Mouse (Mus musculus) forebrain, embryonic 16.5 days (tissue): ENCODE results near the gene Palm3. TPM values are rescaled to one million over a fixed set of nuclear protein-coding genes. Genes with fewer than 3 reads are reported as not detected.

Experiments used
- ATAC-seq: fragments of 200-750 bp; cut with Nextera tagmentation; 2 replicates; pipeline ENCODE4 v1.8.0; 2017; ENCODE audit warnings: mild to moderate bottlenecking, moderate library complexity
- H3K27ac ChIP-seq: fragments of 300-500 bp; sonication (generic); 2 replicates; pipeline ENCODE4 v1.5.1; 2014; ENCODE audit warnings: low read length, control low read depth
- H3K27me3 ChIP-seq: fragments of 300-500 bp; sonication (generic); replicated peaks from 2 replicates; pipeline ENCODE4 v1.6.1; 2014; ENCODE audit warnings: low read length; ENCODE audit not compliant: control insufficient read depth, insufficient read depth
- H3K36me3 ChIP-seq: fragments of 300-500 bp; sonication (generic); 2 replicates; pipeline ENCODE4 v1.6.1; 2014; ENCODE audit not compliant: control insufficient read depth, insufficient read depth
- H3K4me1 ChIP-seq: fragments of 300-500 bp; sonication (generic); replicated peaks from 2 replicates; pipeline ENCODE4 v1.6.1; 2014; ENCODE audit warnings: low read length; ENCODE audit not compliant: control insufficient read depth, insufficient read depth
- H3K4me2 ChIP-seq: fragments of 300-500 bp; sonication (generic); 2 replicates; pipeline ENCODE4 v1.6.1; 2014; ENCODE audit warnings: mild to moderate bottlenecking, low read length, control low read depth
- H3K4me3 ChIP-seq: fragments of 300-500 bp; sonication (generic); replicated peaks from 2 replicates; pipeline ENCODE4 v1.5.1; 2014; ENCODE audit warnings: mild to moderate bottlenecking, low read length, control low read depth
- H3K9ac ChIP-seq: fragments of 300-500 bp; sonication (generic); replicated peaks from 2 replicates; pipeline ENCODE4 v1.6.1; 2014; ENCODE audit warnings: low read depth, low read length, control low read depth
- H3K9me3 ChIP-seq: fragments of 300-500 bp; sonication (generic); 2 replicates; pipeline ENCODE4 v1.6.1; 2016; ENCODE audit warnings: low read length; ENCODE audit not compliant: control insufficient read depth
- WGBS: fragments of 180-500 bp; shearing (Covaris S2); extraction: QIAGEN DNeasy Blood & Tissue Kit; methylation state at CpG from one replicate; pipeline ENCODE4 v1.1.7; 2014; 5-methylcytosine and 5-hydroxymethylcytosine counted together
- polyA plus RNA-seq: library from polyadenylated mRNA; unstranded; fragments of >200 nt; fragmentation: Nextera tagmentation; extraction: Ambion mirVana; gene quantifications from 2 replicates; pipeline ENCODE4 v1.2.1, GENCODE M21; 2015

The Palm3 gene
- polyA plus RNA-seq, 1 experiment from 2014 or later: 2.0 TPM

- H3K4me1 ChIP-seq: peaks cover 2% of the 10 kb centered on the region; the same call in 1 of the 2 replicates
- no peaks in the 10 kb centered on the region for H3K36me3 ChIP-seq
- H3K27me3 ChIP-seq: peaks cover 19% of the 10 kb centered on the region
- no peak overlapping the region for H3K4me2 ChIP-seq
- H3K9me3 ChIP-seq: no peaks in the 10 kb centered on the region
- H3K27ac ChIP-seq: no peak overlapping the region
- H3K4me3 ChIP-seq: no peak overlapping the region
- 80% methylated on average over 5 of the region's 5 CpGs for WGBS
- ATAC-seq: no peak
- no peak overlapping the region for H3K9ac ChIP-seq
Measured at GRCm38 (mm10) chr8:84048171-84048570, 26.9 kb downstream of the Palm3 start.

GRCm38 (mm10) chr8:84052746-84053145 is 31.5 kb downstream of the Palm3 start:
- Histone ChIP-seq H3K4me1 (no peaks in the 10 kb centered on the region), H3K36me3 (no peaks in the 10 kb centered on the region), H3K9me3 (no peaks in the 10 kb centered on the region), H3K27ac (no peak overlapping the region), H3K27me3 (no peaks in the 10 kb centered on the region), H3K4me2 (no peak overlapping the region), H3K4me3 (no peak overlapping the region), H3K9ac (no peak overlapping the region)
- ATAC-seq: no peak
- 74% methylated on average over 3 of the region's 3 CpGs for whole genome bisulfite sequencing

DNA sequence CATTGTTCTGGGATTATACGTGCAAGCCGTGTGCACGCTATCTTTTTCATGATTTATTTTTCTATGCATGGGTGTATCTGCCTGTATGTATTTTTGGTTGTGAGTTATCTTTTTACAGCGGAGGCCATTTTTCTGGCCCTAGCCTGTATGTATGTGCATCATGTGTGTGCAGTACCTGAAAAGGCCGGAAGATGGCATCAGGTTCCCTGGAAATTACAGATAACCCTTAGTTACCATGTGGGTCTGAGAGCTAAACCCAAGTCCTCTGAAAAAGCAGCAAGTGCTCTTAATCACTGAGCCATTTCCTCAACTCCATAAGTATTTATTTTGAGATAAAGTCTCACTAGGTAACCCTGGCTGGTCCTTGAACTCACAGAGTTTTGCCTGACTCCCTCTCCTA is 32.0 kb downstream of the Palm3 start:
- 96% methylated on average over 5 of the region's 5 CpGs for WGBS

GRCm38 (mm10) chr8:84057827-84058226 is 36.6 kb downstream of the Palm3 start:
- H3K9ac ChIP-seq: no peak overlapping the region
- no peaks in the 10 kb centered on the region for H3K36me3 ChIP-seq
- no peak for ATAC-seq
- H3K27ac ChIP-seq: no peak overlapping the region
- H3K4me2 ChIP-seq: no peak overlapping the region
- no peaks in the 10 kb centered on the region for H3K27me3 ChIP-seq
- 90% methylated on average over 1 of the region's 1 CpGs for WGBS
- no peak overlapping the region for H3K4me3 ChIP-seq
- no peaks in the 10 kb centered on the region for H3K4me1 ChIP-seq
- no peaks in the 10 kb centered on the region for H3K9me3 ChIP-seq

More for the DNA sequence above, 32.0 kb downstream of the Palm3 start:
- Histone ChIP-seq H3K27ac (no peak overlapping the region), H3K36me3 (no peaks in the 10 kb centered on the region), H3K4me2 (no peak overlapping the region), H3K27me3 (no peaks in the 10 kb centered on the region), H3K4me1 (no peaks in the 10 kb centered on the region), H3K9ac (no peak overlapping the region), H3K9me3 (no peaks in the 10 kb centered on the region), H3K4me3 (no peak overlapping the region)
- no peak for ATAC-seq

DNA sequence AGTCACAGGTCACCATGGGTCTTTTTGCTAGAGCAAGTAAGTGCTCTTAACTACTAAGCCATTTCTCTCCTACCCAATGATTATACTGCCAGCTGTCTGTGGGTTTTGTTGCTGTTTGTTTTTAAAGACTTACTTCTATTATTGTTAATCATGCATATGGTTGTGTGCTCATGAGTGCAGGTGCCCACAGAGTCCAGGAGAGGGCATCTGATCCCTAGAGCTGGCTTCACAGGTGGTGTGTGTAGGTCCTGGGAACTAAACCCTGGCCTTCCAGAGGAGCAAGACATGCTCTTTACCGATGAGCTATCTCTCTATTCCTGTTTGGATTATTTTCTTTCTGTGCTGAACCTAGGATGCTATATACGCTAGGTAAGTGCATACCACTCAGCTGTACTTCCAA is 38.0 kb downstream of the Palm3 start:
- Histone ChIP-seq H3K4me2 (no peak overlapping the region), H3K27ac (no peak overlapping the region), H3K9me3 (no peaks in the 10 kb centered on the region), H3K4me1 (no peaks in the 10 kb centered on the region), H3K36me3 (no peaks in the 10 kb centered on the region), H3K27me3 (no peaks in the 10 kb centered on the region), H3K9ac (no peak overlapping the region), H3K4me3 (no peak overlapping the region)
- ATAC-seq: no peak
- WGBS: 88% methylated on average over 2 of the region's 2 CpGs

GRCm38 (mm10) chr8:84060245-84060644 is 39.0 kb downstream of the Palm3 start:
- Histone ChIP-seq H3K36me3 (no peaks in the 10 kb centered on the region), H3K27ac (no peak overlapping the region), H3K4me2 (no peak overlapping the region), H3K9ac (no peak overlapping the region), H3K4me3 (no peak overlapping the region), H3K27me3 (no peaks in the 10 kb centered on the region), H3K4me1 (no peaks in the 10 kb centered on the region), H3K9me3 (no peaks in the 10 kb centered on the region)
- WGBS: 92% methylated on average over 2 of the region's 2 CpGs
- no peak for ATAC-seq

GRCm38 (mm10) chr8:84063861-84064610 is 42.8 kb downstream of the Palm3 start:
- 75% methylated on average over 8 of the region's 8 CpGs for WGBS
- Histone ChIP-seq H3K27me3 (no peaks in the 10 kb centered on the region), H3K4me3 (no peak overlapping the region), H3K36me3 (no peaks in the 10 kb centered on the region), H3K4me1 (peaks cover 12% of the 10 kb centered on the region), H3K4me2 (no peak overlapping the region), H3K9me3 (no peaks in the 10 kb centered on the region), H3K9ac (no peak overlapping the region), H3K27ac (no peak overlapping the region)
- no peak for ATAC-seq

DNA sequence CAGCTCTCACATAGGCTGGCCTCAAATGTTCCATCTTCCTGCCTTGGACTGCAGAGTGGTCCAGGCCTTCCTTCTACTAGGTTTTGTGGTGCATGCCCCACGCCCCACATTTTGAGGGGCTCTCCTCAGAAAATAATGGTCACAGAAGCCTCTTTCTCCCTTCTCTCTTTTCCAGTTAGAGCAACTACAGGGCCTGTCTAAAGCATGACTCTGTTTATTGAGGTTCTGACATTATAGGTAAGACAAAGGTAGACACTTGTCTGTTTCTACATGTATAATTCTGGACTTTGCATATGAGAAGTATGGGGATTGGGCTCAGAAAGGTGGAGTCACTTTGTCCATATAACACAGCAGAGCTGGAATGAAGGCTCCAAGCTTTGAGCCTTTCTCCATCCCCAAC is 43.8 kb downstream of the Palm3 start, which contains the start of gene Gm10643:
Gene Gm10643, minus strand, starts transcription at position 101 of the 400 bp plus-strand sequence.
- Histone ChIP-seq H3K4me1 (peaks cover 17% of the 10 kb centered on the region), H3K4me3 (peak within 1 kb of the TSS; percentile 91), H3K27ac (peak within 1 kb of the TSS; percentile 69), H3K36me3 (no peaks in the 10 kb centered on the region), H3K27me3 (no peaks in the 10 kb centered on the region), H3K4me2 (peak within 1 kb of the TSS; percentile 82), H3K9me3 (no peaks in the 10 kb centered on the region), H3K9ac (peak within 1 kb of the TSS; percentile 69)
- WGBS: 96% methylated on average over 1 of the region's 1 CpGs
- no peak for ATAC-seq

GRCm38 (mm10) chr8:84065457-84066072 is 44.3 kb downstream of the Palm3 start:
- Histone ChIP-seq H3K27ac (no peak overlapping the region), H3K27me3 (no peaks in the 10 kb centered on the region), H3K4me3 (peak overlapping the region; percentile 91), H3K36me3 (no peaks in the 10 kb centered on the region), H3K4me1 (peaks cover 22% of the 10 kb centered on the region), H3K9ac (peak overlapping the region; percentile 69), H3K4me2 (peak overlapping the region; percentile 82), H3K9me3 (no peaks in the 10 kb centered on the region)
- 24% methylated on average over 5 of the region's 5 CpGs for WGBS
- ATAC-seq: no peak
